Mouse (Mus musculus) heart, postnatal 0 days (tissue): Measurements from ENCODE around the gene Cdk7.

ENCODE experiments used
- CTCF ChIP-seq: IDR thresholded peaks from 2 replicates; pipeline ENCODE4 v1.5.1; 2016; ENCODE audit warnings: antibody characterized with exemption, control low read depth, low read depth
- EP300 ChIP-seq: IDR thresholded peaks from 2 replicates; pipeline ENCODE4 v1.6.1; 2016; ENCODE audit warnings: antibody characterized with exemption, low read depth

GRCm38 (mm10) chr13:100744036-100744744 is 13.5 kb upstream of the Cdk7 start, which contains the start of gene Mrps36:
- TF ChIP-seq CTCF (no peak), EP300 (no peak)
